Mouse (Mus musculus): ENCODE data around the gene Scrn3.

Gene Scrn3

GRCm38 (mm10) chr2:73386356-73387046 is 74.1 kb downstream of the Scrn3 start, which contains the start of gene Gpr155:
TSS of gene Gpr155 (minus strand) at chr2:73386572.
- peak; percentile 100 for DNase-seq

Measured in lung, postnatal 4 days (tissue).